Mouse (Mus musculus): ENCODE measurements at regions not wholly inside any gene's neighbourhood (a gene's known extent, or its start where the extent isn't known, plus 50 kb on each side); places are given as distances from the start of the nearest gene placed in this dataset.
"Not testable (repeated sequence)": the region's sequence is repeated elsewhere in the genome, so short reads cannot be mapped to it uniquely, and the experiment has no call there.

DNA sequence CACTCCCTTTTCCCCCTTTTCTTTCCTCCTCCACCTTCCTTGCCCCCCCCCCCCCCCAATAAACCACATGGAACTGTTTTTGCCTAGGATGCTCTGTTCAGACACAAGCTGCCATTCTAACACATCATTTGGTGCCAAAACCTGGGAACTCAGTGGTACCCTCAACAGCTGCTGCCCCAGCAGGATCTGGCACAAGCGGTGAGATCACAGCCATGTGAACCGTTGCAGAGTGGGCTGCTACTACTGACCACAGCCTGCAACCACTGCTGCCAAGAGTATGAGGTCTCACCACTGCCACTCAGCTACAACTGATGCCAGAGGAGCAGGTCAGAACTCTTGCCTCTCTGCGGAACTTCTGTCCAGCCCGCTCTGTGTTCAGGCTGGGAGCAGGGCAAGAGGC is 206.2 kb downstream of the Pcsk1 start:
- no peak for DNase-seq

GRCm38 (mm10) chr13:75319780-75320179 is 230.2 kb downstream of the Pcsk1 start:
- no peak for DNase-seq

GRCm38 (mm10) chr13:75320239-75320638 is 230.6 kb downstream of the Pcsk1 start:
- DNase-seq = no peak

GRCm38 (mm10) chr13:75337054-75337453 is 247.4 kb downstream of the Pcsk1 start:
- no peak for DNase-seq

DNA sequence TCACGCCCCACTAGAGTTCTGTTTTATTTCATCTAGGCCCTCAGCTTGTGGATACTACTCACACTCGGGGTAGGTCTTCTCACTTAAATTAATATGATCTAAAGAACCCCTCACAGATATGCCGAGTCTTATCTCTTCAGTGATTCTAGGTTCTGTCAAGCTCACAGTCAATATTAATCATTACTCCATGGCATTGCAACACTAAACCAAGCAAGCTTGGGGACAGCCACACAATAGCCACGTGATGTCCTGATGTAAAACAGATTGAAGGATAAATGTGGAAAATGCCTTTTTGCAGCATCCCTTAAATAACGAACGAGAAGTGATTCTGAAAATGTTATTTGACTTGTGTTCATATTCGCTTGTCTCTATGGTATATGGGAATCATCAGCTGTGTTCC is 253.8 kb downstream of the Pcsk1 start:
- no peak for DNase-seq

DNA sequence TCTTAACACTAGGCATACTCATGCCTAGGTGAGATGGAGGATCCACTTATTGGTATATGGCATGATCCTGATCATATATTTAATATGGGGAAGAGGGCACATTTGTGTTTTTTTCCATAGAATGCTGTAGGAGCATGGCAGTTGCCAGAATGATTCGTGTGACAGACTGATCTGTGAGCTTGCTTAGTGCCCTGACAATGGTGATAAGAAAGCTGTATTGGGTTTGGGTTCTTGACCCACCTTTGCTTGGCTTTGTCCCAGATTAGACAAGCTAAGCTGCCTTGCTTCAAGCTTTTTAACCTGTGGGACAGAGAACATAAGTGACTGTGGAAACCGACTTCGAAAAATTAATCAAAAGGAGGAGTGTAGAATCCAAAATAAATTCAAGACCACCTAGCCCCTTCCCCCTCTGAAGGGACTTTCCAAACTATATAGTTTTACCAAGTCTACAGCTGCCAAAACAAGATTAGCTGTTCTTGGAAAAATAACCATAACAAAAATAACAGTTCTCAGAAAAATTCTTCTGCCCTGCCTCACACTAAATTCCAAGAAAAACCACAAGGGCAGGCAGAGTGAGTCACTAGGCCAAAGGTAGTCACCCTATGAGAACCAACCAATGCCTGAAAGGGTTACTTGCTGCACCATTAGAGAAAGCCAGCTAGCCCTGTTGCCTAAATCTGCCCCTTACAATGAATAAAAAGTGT is 277.2 kb downstream of the Pcsk1 start:
- no peak for DNase-seq

GRCm38 (mm10) chr13:75368249-75368800 is 278.7 kb downstream of the Pcsk1 start:
- DNase-seq = no peak

DNA sequence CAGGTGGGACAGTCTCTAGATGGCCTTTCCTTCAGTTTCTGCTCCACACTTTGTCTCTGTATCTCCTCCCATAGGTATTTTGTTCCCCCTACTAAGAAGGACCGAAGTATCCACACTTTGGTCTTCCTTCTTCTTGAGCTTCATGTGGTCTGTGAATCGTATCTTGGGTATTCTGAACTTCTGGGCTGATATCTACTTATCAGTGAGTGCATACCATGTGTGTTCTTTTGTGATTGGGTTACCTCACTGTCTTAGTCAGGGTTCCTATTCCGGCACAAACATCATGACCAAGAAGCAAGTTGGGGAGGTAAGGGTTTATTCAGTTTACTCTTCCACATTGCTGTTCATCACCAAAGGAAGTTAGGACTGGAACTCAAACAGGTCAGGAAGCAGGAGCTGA is 287.5 kb downstream of the Pcsk1 start:
- DNase-seq = not testable (repeated sequence)

- DNase-seq = no peak
Observed at GRCm38 (mm10) chr13:75377717-75378116, 288.1 kb downstream of the Pcsk1 start.

DNA sequence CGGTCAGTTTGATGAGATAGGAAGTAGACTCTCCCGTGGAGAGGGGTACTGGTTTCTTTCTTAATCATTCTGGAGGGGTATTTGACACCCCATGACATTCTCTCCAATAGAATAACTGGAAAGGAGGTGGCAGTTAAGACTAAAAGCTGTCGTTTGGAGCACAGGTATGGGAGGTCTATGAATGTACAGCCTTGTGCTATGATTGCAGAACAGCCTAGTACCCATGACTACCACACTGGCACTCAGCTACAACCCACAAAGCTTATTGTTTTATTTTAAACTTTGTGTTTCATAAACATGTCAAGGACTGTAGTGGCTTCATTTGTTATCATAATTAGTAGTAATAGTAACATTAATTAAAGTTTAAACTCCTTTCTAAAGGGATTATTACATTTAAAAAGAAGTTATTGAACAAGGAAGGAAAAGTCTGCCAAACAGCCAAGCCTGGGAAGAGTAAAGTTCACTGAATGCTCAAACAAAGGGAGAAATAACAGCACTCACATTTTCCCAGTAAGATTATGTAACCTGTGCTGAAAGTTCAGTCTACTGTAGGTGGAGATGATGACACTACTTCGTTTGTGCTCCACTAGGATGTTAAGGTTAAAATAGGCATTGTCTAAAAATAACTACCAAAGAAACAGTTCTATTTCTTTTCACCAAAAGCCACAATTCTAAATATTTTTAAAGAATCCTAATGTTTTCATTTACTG is 295.2 kb downstream of the Pcsk1 start:
- no peak for DNase-seq

- DNase-seq = no peak
Observed at GRCm38 (mm10) chr13:75389211-75389610, 299.6 kb downstream of the Pcsk1 start.

- no peak for DNase-seq
Observed at GRCm38 (mm10) chr13:75390177-75390576, 300.6 kb downstream of the Pcsk1 start.

DNA sequence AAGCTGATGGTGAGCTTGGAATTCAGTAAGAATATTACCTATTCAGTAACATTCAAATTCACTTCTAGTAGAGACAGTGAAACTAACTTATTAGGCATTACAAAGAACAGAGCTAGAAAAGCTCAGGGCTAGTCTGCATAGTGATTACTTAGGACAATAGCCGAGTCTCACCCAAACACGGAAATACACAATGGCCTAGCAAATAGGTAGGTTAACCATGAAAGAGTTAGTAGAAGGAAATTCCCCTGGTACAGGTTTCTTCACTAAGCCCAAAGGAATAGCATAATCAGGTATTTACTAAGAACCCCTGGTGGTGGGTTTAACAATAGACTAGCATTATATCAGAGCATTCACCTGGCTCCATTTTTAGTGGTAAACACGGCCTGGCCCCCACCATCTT is 306.7 kb upstream of the Ell2 start:
- not testable (repeated sequence) for DNase-seq

DNA sequence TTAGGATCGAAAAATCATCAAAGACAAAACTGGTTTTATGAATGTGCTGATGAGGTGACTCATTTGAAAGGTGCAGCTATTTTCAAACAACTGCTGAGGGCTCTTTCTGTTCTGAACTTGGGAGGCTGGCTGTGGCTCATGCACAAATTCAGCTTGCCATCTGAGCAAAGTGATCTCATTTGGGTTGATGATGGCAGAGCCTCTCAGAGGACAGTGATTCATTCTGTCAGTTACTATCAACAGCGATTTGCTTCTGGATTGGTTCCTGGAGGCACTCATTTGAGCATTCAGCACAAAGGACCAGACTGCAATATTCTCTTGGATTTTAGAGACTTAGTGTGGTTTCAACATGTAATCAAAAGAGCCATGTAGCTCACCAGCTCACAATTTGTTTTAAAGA is 285.8 kb upstream of the Ell2 start:
- DNase-seq = no peak

DNA sequence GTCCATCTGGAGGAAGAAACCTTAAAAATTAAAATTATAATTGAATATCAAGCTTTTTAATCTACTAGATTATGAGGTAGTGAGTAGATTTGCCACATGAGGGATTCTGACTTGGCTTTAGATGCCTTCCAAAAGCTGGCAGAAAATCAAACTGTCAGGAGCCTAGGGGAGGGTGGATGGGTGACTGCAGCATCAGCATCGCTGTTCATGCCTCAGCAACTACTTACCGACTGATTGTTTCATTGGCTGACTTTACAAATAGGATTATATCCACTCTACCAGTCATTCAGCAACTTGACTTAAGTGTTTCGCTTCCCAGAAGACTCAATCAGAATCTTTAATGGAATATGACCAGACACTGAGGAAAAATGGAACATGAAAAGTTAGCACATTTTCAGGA is 279.6 kb upstream of the Ell2 start:
- DNase-seq = no peak

- no peak for DNase-seq
Observed at GRCm38 (mm10) chr13:75439170-75439569, 267.4 kb upstream of the Ell2 start.

DNA sequence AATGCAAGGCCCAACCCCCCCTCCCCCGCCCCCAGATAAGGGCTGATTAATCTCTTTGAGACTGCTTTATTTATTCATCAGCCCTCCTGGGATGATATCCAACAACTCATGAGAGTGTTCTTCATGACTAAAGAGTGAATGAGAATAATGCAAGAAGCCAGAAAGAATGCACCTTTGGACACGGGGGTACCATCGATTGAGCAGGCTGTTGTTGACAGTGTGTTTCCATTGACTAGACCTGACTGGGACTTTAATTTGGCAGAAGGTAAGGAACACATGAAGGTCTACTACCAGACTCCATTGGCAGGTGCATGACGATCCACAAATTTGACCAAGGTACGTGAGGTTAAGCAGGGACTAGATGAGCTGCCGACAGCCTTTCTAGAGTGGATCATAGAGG is 266.5 kb upstream of the Ell2 start:
- no peak for DNase-seq

DNA sequence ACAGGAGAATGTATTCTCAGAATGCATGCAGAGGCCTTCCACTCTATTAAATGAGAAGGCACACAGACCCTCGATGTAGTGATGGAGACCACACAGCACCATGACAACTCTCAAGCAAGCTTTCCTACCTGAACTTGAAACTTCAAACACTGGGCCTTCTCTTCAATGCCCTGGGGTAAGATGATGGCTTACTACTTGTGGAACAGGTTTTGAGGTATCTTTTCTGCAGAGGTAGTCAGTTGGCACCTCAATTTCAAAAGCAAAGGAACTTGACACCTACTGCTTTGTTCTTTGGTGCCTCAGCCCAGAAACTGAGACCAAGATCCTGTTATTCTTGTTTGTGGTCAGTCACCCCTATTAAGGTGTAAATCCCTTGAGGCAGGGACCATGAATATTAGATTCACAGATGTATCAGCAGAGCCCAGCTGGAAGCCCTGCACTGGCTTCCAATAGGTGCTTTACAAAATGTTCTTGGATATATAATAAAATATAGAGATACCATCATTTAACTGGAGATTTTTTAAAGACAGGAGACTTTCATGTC is 246.2 kb upstream of the Ell2 start:
- no peak for DNase-seq

- DNase-seq = no peak
Observed at GRCm38 (mm10) chr13:75461273-75461672, 245.3 kb upstream of the Ell2 start.

DNA sequence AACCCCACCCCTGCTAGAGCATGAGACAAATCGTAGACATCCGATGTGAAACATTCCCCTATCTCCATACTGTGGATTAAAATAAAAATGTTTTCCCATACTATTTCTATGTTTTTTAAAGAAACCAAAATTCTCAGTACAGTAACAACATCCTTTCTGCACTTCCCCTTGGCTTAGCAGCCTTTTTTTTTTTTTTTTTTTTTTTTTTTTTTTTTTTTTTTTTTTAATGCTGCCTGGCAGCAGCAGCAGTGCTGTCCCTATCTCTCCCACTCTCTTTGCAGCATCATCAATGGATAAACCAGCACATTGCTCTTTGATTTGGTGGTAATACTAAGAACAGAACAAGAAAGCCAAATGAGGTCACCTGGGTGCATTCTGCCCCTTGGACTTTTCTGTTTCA is 239.3 kb upstream of the Ell2 start:
- no peak for DNase-seq

DNA sequence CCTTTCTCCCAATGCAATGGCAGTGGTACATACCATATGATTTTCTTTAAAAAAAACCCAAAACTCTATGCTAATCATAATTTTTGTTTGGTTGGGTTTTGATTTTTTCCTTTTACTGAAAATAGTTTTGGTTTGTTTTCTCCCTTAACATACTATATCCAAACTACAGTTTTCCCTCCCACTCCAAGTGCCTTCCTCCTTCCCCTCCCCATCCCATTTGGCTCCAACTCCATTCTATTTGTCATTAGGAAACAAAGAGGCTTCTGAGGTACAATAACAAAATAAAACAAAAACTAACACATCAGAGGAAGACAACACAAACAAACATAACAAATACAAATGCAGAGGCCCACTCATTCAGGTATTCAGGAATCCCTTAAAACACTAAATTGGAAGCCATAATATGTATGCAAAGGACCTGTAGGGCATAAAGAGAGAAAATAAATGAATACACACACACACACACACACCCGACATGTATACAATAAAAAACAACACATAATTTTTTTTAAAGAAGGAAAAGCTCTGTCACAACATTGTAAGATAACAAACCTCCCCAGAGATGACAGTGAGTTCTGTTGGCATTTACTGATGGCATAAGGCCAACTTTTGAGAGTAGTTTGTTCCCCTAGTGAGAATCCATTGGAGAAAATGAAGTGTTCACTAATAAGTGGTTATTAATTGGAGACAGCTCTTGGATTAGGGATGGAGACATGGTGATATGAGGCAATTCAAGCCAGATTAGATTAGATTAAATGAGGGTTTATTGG is 230.5 kb upstream of the Ell2 start:
- DNase-seq = no peak

DNA sequence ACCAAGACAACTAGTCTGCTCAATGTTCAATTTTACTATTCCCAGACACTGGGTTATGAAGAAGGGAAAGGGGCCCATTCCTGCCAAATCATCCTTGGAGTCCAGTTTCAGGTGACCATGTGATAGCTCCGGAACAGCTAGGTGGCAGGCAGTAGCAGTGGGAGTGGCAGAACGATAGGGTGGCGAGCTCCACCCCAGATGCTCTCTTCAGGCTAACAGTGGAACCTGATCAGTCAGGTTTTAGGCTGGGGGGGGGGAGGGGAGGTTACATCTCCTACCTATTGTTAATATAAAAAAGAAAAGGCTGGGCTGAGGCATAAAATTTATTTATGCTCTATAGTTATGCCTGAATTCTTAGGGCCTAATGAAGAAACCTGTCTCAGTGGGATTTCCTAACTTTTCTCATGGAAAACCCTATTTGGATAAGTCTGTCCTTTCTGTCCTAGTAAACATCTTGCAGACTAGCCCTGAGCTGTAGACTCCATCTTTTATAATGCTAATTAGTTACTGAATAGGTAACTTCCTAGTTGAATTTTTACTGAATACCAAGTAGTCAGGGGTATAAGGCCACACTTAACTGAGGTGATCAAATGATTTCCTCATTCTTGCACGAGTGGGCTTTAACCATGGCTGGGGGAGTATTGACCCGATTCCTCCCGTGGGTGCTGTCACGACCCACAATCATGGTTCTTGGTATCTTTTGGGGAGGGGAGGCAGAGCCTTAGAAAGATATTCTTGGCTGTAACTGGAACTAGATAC is 223.2 kb upstream of the Ell2 start:
- not testable (repeated sequence) for DNase-seq
